Mouse (Mus musculus): Measurements from ENCODE around the gene Nr2c2. TPM values are rescaled to one million over a fixed set of nuclear protein-coding genes. Genes with fewer than 3 reads are reported as not detected.

The Nr2c2 gene
- total RNA-seq, 2 experiments from 2014 or later = 99.1 to 105 TPM

GRCm38 (mm10) chr6:92124547-92124946, 33.4 kb downstream of the Nr2c2 start:
- peak in 1 of 2 experiments; percentile 34 for DNase-seq (ENCODE audit: low spot score in 2 of 2)

- no peak for DNase-seq (ENCODE audit: low spot score in 2 of 2)
These were observed 35.8 kb downstream of the Nr2c2 start for GRCm38 (mm10) chr6:92126861-92127468.

GRCm38 (mm10) chr6:92131456-92131855, 40.3 kb downstream of the Nr2c2 start:
- DNase-seq (ENCODE audit: low spot score in 2 of 2) = no peak

GRCm38 (mm10) chr6:92132021-92132911, 41.1 kb downstream of the Nr2c2 start:
- DNase-seq (ENCODE audit: low spot score in 2 of 2) = no peak

GRCm38 (mm10) chr6:92133617-92134016, 42.4 kb downstream of the Nr2c2 start:
- peak in 1 of 2 experiments; percentile 30 for DNase-seq (ENCODE audit: low spot score in 2 of 2)

- no peak for DNase-seq (ENCODE audit: low spot score in 2 of 2)
These were observed 45.2 kb downstream of the Nr2c2 start for GRCm38 (mm10) chr6:92136356-92136755.

GRCm38 (mm10) chr6:92145881-92146280, 54.7 kb downstream of the Nr2c2 start:
- no peak for DNase-seq (ENCODE audit: low spot score in 2 of 2)

- DNase-seq (ENCODE audit: low spot score in 2 of 2) = no peak
These were observed 62.6 kb downstream of the Nr2c2 start for GRCm38 (mm10) chr6:92153774-92154173.

GRCm38 (mm10) chr6:92158801-92159200, 67.6 kb downstream of the Nr2c2 start:
- no peak for DNase-seq (ENCODE audit: low spot score in 2 of 2)

GRCm38 (mm10) chr6:92162724-92163123, 71.5 kb downstream of the Nr2c2 start:
- no peak for DNase-seq (ENCODE audit: low spot score in 2 of 2)

GRCm38 (mm10) chr6:92176450-92176849, 85.3 kb downstream of the Nr2c2 start:
- no peak for DNase-seq (ENCODE audit: low spot score in 2 of 2)

- peak; percentile 75 to 87 for DNase-seq (ENCODE audit: low spot score in 2 of 2)
These were observed 92.5 kb downstream of the Nr2c2 start, which contains the start of gene Mrps25 for GRCm38 (mm10) chr6:92183621-92184131. TSS of gene Mrps25 (minus strand) at chr6:92184033.

GRCm38 (mm10) chr6:92184178-92184577, 93.0 kb downstream of the Nr2c2 start:
- DNase-seq (ENCODE audit: low spot score in 2 of 2) = no peak

GRCm38 (mm10) chr6:92199414-92199813, 108.2 kb downstream of the Nr2c2 start:
- DNase-seq (ENCODE audit: low spot score in 2 of 2) = no peak

- no peak for DNase-seq (ENCODE audit: low spot score in 2 of 2)
These were observed 123.0 kb downstream of the Nr2c2 start for GRCm38 (mm10) chr6:92214055-92214772.

GRCm38 (mm10) chr6:92214773-92215449, 123.7 kb downstream of the Nr2c2 start, which contains the start of gene Rbsn:
TSS of gene Rbsn (minus strand) at chr6:92214925.
- DNase-seq (ENCODE audit: low spot score in 2 of 2) = peak; percentile 90 to 95

- peak; percentile 47 to 55 for DNase-seq (ENCODE audit: low spot score in 2 of 2)
These were observed 128.3 kb downstream of the Nr2c2 start for GRCm38 (mm10) chr6:92219445-92219844.

GRCm38 (mm10) chr6:92221604-92222003, 130.4 kb downstream of the Nr2c2 start:
- DNase-seq (ENCODE audit: low spot score in 2 of 2) = no peak

- DNase-seq (ENCODE audit: low spot score in 2 of 2) = no peak
These were observed 130.8 kb downstream of the Nr2c2 start for GRCm38 (mm10) chr6:92222021-92222420.
